Mouse (Mus musculus) frontal cortex, postnatal 10 days (tissue): ENCODE results near the gene Pin1.
A peak's percentile ranks its signal among the peaks of the same experiment; 100 is the strongest.

Experiments used
- DNase-seq, 2 experiments: peaks; one replicate each; pipeline ENCODE4 v3.0.0; 2022; ENCODE audit warnings: low spot score in 2 of 2, mixed read lengths in 1 of 2

Pin1 gene

DNA sequence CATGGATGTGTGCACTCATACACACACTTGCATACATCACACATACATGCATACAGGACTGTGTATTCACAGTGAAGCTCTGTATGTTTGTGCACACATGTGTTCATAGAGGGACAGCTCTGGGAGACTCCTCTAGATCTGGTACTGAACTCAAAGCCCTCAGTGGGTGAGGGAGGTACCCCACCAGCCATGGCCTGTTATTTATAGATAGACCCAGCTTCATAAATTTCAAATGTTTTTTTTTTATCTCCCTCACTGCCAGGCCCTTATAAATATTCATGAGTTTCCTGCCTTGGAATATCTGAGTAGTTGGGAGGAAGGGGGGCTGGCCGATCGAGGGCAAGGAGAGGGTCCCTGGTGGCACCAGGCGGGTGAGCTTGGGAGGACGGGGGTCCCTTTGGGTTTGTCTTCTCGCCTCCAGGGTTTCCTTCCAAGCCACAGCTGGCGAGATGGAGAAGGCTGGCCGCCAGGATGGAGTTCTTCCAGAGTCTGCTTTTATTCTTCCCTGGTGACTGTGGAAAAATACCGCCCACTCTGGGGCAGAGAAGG lies 52.0 kb downstream of the Pin1 start:
- DNase-seq: peak in 1 of 2 experiments; percentile 54

DNA sequence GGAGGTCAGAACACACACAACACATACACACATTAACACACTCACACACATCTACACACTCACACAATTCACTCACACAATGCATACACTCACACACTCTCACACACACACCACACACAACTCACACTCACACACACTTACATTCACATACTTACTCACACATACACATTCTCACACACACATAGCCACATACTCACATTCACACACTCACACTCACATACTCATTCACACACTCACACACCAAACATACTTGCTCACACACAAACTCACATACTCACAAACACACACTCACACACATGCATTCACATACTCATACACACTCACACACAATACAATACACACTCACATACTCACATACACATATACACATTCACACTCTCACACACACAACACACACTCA lies 53.5 kb downstream of the Pin1 start:
- no peak for DNase-seq

DNA sequence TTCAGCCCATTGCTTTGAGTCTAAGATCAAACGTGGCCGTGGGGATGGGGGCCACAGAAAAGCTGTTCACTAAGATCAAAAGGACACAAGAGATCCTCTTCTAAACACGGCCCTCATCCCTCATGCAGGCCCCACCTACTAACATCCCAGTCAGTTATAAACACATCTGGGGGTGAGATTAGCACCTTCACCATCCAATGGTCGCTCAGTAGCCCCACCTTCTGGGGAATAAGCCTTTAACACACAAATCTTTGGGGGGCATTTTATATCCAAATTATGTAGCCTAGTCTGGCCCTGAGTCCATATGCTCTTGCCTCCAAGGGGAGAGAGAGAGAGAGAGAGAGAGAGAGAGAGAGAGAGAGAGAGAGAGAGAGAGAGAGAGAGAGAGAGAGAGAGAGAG lies 54.1 kb downstream of the Pin1 start:
- DNase-seq: no peak

DNA sequence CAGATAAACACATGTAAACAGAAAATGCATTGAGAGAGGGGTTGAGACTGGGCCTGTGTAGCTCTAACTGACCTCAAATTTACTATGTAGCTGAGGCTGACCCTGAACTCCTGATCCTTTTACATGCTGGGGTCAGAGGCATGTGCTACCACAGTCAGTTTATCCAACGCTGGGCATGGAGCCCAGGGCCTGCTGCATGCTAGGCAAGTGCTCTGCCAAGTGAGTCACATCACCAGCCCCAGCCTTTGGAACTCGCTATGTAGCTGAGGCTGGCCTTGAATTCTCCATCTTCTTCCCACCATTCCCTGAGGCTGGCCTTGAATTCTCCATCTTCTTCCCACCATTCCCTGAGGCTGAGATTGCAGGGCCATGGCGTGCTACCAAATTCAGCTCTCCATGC lies 58.6 kb downstream of the Pin1 start:
- DNase-seq: no peak

DNA sequence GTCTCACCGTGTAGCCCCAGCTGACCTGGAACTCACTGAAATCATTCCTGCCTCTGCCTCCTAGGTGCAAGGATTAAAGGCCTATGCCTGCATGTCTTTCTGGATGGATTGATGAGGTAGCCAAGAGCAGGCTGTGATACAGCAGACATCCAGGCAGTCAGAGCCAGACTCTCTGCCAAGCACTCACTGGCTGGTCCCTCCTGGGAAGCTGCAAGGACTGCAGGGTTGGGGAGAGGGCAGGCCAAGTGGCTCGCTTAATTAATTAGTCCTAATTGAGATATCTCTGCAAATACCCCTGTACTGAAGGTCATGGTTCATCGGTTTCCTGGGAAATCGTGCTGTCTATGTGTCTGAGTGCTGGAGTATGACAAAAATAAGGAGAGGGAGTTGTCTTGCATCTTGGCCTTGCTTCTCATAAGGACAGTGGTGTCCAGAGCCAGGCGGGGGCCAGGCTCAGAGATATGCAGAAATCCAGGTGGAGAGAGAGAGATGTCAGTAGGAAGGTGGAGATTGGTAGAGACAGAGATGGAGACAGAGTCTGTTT lies 61.1 kb downstream of the Pin1 start:
- DNase-seq: no peak

DNA sequence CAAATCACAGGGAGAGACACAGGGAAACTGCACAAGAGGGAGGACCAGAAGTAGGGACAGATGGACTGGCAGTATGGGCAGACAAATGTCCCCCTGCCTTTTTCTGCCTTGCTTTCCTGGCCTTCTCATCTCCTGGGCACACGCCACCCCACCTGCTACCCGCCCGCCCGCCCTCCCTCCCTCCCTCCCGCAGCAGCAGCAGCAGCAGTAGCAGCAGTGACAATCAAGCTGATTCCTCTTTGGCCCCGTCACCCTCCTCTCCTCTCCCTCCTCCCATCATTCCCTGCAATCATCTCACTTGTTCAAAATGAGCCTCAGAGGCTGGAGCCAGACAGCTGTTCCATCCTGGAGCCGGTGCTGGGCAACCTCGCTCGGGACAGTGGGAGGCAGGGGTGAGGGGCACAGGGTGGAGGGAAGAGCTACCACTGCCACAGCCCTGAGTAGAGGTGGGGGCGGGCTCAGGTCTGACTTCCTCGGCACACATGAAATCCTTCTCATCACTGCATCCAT lies 61.6 kb downstream of the Pin1 start:
- no peak for DNase-seq

DNA sequence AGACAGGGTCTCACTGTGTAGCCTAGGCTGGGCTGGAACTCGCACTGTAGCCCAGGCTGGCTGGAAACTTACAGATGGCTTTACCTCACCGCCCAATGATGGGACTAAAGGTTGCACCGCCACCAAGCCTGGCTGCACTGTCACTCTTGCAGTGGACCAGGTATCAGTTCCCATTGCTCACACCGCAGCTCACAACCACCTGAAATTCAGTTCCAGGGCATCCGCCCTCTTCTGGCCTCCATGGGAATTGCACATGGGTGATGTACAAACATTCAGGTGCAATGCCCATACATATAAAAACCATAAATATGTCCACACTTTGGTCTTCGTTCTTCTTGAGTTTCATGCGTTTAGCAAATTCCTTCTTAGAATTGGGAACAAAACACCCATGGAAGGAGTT lies 63.4 kb downstream of the Pin1 start:
- no peak for DNase-seq
